Mouse (Mus musculus): ENCODE data around the gene Wasf3. TPM values are rescaled to one million over a fixed set of nuclear protein-coding genes. Genes with fewer than 3 reads are reported as not detected.
"Not testable (repeated sequence)": the region's sequence is repeated elsewhere in the genome, so short reads cannot be mapped to it uniquely, and the experiment has no call there.

Gene Wasf3
- polyA plus RNA-seq, 1 experiment = not detected

DNA sequence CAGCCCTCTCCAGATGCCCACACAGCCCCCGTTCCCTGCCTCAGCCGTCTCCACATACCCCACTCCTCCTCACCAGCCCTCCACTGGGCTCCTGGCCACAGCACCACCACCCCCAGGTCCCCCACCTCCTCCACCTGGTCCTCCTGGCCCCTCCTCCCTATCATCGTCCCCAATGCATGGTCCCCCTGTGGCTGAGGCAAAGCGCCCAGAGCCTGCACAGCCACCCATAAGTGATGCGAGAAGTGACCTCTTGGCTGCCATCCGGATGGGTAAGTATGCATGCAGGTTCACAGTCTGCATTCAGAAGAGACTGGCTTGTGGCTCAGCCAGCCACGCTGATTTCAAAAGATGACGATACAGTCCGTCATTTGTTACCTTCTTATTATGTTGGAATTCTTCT, 83.5 kb downstream of the Wasf3 start:
- TF ChIP-seq GATA1 (IDR thresholded peaks at IDR 0.05; ENCODE audit: low read length) = no peak

DNA sequence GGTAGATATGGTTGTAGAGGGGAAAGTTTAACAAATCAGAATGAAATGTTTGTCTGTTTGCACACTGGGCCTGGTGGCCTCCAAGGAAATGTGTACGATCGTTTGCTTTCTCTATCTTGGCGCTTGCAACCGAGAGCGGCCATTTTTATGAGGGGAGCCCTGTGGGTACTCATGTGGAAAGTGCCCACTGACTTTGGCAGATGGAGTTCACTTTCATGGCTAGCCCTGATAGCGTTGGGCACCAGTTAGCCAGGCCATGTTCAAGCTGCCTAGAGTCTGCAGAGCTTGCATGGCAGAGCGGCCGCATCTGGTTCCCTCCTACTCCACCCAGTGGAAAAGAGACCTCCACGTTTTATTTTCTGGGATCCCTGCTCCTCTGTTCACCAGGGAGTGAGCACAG, 86.0 kb downstream of the Wasf3 start:
- no peak for TF ChIP-seq GATA1 (IDR thresholded peaks at IDR 0.05; ENCODE audit: low read length)

DNA sequence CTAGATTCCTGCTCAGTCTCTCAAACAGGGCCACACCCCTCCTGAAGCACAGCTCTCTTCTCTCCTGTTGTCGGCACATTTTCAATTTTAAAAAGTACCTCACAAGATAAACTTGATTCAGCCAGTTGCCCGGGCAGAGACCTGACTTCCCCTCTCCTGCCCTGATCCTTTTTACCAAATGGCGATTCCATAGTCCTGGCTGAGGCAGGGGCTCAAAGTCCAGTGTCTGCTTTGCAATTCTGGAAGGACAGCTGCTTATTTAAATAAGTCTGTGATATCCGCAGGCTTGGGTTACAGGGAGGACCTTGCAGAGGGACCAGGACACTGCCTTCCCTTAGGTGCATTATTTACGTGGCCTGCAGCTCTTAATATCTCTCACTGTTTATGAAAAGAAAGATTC, 86.5 kb downstream of the Wasf3 start:
- no peak for TF ChIP-seq GATA1 (IDR thresholded peaks at IDR 0.05; ENCODE audit: low read length)

DNA sequence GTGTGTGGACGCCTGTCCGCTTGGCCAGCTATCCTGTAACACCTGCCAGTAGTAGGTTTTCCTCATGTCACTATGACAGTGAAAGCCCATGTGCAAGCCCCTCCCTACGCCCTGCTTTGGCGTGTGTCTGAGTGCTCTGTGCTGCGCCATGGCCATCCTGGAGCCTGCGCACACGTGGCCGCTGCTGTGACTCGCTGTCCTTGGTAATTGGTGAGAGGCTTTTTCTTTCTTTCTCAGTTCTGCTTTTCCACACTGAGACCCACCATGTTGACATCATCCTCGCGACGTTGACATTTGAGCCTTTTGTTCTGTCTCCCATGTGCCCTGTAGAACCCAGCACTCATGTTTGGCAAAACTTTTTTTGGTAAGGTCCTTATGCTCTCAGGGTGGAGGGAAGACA, 87.0 kb downstream of the Wasf3 start:
- TF ChIP-seq GATA1 (IDR thresholded peaks at IDR 0.05; ENCODE audit: low read length) = no peak

DNA sequence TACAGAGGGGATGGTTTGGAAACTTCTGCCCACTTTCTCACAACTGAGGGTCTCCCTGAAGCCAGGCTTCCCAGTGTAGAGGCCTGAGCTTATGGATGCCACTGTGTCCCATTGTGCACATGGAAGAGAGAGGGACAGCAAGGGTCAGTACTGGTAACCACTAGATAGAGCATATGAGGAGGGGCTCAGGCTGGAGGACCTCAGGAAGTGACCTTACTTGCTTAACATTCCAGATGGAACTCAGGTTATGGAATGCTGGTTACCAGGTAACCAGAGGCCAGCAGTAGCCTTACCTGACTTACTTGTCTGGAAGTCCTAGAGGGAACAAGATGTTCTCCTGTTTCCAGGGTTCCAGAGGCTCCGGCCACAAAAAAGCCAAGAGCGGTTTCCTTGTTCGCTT, 96.9 kb downstream of the Wasf3 start, which contains the start of gene Gm6408:
TSS of gene Gm6408 (plus strand) at position 301 of the 400 bp plus-strand sequence.
- not testable (repeated sequence) for TF ChIP-seq GATA1 (IDR thresholded peaks at IDR 0.05; ENCODE audit: low read length)

DNA sequence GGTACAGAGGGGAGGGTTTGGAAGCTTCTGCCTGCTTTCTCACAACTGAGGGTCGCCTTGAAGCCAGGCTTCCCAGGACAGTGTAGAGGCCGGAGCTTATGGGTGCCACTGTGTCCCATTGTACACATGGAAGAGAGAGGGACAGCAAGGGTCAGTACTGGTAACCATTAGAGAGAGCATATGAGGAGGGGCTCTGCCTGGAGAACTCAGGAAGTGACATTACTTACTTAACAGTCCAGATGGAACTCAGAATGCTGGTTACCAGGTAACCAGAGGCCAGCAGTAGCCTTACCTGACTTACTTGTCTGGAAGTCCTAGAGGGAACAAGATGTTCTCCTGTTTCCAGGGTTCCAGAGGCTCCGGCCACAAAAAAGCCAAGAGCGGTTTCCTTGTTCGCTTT, 106.3 kb downstream of the Wasf3 start, which contains the start of gene Gm6370:
TSS of gene Gm6370 (plus strand) at position 301 of the 400 bp plus-strand sequence.
- not testable (repeated sequence) for TF ChIP-seq GATA1 (IDR thresholded peaks at IDR 0.05; ENCODE audit: low read length)

DNA sequence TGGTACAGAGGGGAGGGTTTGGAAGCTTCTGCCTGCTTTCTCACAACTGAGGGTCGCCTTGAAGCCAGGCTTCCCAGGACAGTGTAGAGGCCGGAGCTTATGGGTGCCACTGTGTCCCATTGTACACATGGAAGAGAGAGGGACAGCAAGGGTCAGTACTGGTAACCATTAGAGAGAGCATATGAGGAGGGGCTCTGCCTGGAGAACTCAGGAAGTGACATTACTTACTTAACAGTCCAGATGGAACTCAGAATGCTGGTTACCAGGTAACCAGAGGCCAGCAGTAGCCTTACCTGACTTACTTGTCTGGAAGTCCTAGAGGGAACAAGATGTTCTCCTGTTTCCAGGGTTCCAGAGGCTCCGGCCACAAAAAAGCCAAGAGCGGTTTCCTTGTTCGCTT, 117.3 kb downstream of the Wasf3 start, which contains the start of gene 4930449I24Rik:
TSS of gene 4930449I24Rik (plus strand) at position 301 of the 400 bp plus-strand sequence.
- not testable (repeated sequence) for TF ChIP-seq GATA1 (IDR thresholded peaks at IDR 0.05; ENCODE audit: low read length)

DNA sequence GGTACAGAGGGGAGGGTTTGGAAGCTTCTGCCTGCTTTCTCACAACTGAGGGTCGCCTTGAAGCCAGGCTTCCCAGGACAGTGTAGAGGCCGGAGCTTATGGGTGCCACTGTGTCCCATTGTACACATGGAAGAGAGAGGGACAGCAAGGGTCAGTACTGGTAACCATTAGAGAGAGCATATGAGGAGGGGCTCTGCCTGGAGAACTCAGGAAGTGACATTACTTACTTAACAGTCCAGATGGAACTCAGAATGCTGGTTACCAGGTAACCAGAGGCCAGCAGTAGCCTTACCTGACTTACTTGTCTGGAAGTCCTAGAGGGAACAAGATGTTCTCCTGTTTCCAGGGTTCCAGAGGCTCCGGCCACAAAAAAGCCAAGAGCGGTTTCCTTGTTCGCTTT, 129.0 kb downstream of the Wasf3 start, which contains the start of gene Gm3402:
TSS of gene Gm3402 (plus strand) at position 301 of the 400 bp plus-strand sequence.
- not testable (repeated sequence) for TF ChIP-seq GATA1 (IDR thresholded peaks at IDR 0.05; ENCODE audit: low read length)

Other genes with a start within 250 kb of the Wasf3 start
- not detected in 2 replicates for gene Gm5565, start 224.4 kb upstream of the Wasf3 start, polyA plus RNA-seq (2012)
- gene Gm6309, start 214.3 kb upstream of the Wasf3 start, polyA plus RNA-seq (2012) = not detected in 2 replicates
- gene 1700001J03Rik, start 199.7 kb upstream of the Wasf3 start, polyA plus RNA-seq (2012) = not detected in 2 replicates
- gene Rnf6, start 163.4 kb upstream of the Wasf3 start, polyA plus RNA-seq (2012) = 14.8 and 15.0 TPM in 2 replicates
- 33.9 and 45.6 TPM in 2 replicates for gene Cdk8, start 153.8 kb upstream of the Wasf3 start, polyA plus RNA-seq (2012)
- not detected in 2 replicates for gene Gm6408, start 97.0 kb downstream of the Wasf3 start, polyA plus RNA-seq (2012)
- not detected in 2 replicates for gene Gm6370, start 106.4 kb downstream of the Wasf3 start, polyA plus RNA-seq (2012)
- gene 4930449I24Rik, start 117.4 kb downstream of the Wasf3 start, polyA plus RNA-seq (2012) = not detected in 2 replicates
- gene Gm3402, start 129.1 kb downstream of the Wasf3 start, polyA plus RNA-seq (2012) = not detected in 2 replicates
- gene Gm3404, start 140.8 kb downstream of the Wasf3 start, polyA plus RNA-seq (2012) = not detected in 2 replicates
- not detected in 2 replicates for gene Gm3409, start 152.7 kb downstream of the Wasf3 start, polyA plus RNA-seq (2012)
- not detected in 2 replicates for gene Gm3415, start 171.2 kb downstream of the Wasf3 start, polyA plus RNA-seq (2012)
- gene Gpr12, start 200.3 kb downstream of the Wasf3 start, polyA plus RNA-seq (2012) = not detected in 2 replicates